Mouse (Mus musculus): ENCODE results near the gene Olfr1307. TPM values are rescaled to one million over a fixed set of nuclear protein-coding genes. Genes with fewer than 3 reads are reported as not detected.

Gene Olfr1307
- total RNA-seq (2023) = 0.12 TPM

GRCm38 (mm10) chr2:111949340-111949739 is at the start of gene Olfr1307:
Gene Olfr1307, minus strand, starts transcription at chr2:111949440.

DNA sequence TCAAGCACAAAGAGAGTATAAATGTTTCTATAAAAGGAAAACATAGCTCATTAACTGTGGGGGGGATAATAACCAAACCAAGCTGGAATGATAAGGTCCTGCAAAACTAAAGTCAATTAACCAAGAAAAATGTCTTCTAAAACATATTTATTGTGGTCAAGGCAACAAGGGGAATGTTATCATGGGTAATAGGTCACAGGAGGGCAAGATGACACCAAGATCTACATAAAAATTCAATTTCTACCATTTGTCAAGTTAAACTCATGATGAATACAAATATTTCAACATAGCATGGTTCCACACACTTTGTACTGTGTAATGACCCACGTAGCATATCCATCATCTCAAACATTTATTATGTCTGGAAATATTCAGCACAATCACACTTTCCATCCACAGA is 40.9 kb upstream of the Olfr1307 start, which contains the start of gene Olfr1309:
TSS of gene Olfr1309 (minus strand) at position 101 of the 400 bp plus-strand sequence.

GRCm38 (mm10) chr2:111964844-111965243 is 15.6 kb upstream of the Olfr1307 start, which contains the start of gene Olfr1308:
Gene Olfr1308, minus strand, starts transcription at chr2:111964944.

GRCm38 (mm10) chr2:111916171-111916570 is 33.1 kb downstream of the Olfr1307 start, which contains the start of gene Olfr1306:
Gene Olfr1306, minus strand, starts transcription at chr2:111916271.

Other genes starting within 250 kb of the Olfr1307 start
- gene Olfr1301, start 198.4 kb downstream of the Olfr1307 start, total RNA-seq (2023) = not detected
- not detected for gene Olfr1302, start 172.0 kb downstream of the Olfr1307 start, total RNA-seq (2023)
- gene Olfr1303, start 129.1 kb downstream of the Olfr1307 start, total RNA-seq (2023) = not detected
- not detected for gene Olfr1305, start 72.3 kb downstream of the Olfr1307 start, total RNA-seq (2023)
- not detected for gene Olfr1306, start 33.2 kb downstream of the Olfr1307 start, total RNA-seq (2023)
- gene Olfr1308, start 15.5 kb upstream of the Olfr1307 start, total RNA-seq (2023) = not detected
- not detected for gene Olfr1309, start 40.8 kb upstream of the Olfr1307 start, total RNA-seq (2023)
- gene Olfr1310, start 63.3 kb upstream of the Olfr1307 start, total RNA-seq (2023) = not detected
- gene Olfr1311, start 75.0 kb upstream of the Olfr1307 start, total RNA-seq (2023) = not detected
- not detected for gene Olfr1312, start 100.8 kb upstream of the Olfr1307 start, total RNA-seq (2023)
- gene Olfr1313, start 128.4 kb upstream of the Olfr1307 start, total RNA-seq (2023) = not detected
- gene Olfr1314, start 147.3 kb upstream of the Olfr1307 start, total RNA-seq (2023) = not detected
- gene Olfr1315-ps1, start 166.0 kb upstream of the Olfr1307 start, total RNA-seq (2023) = not detected
- gene Olfr1316, start 185.5 kb upstream of the Olfr1307 start, total RNA-seq (2023) = not detected
- not detected for gene Olfr1317, start 190.9 kb upstream of the Olfr1307 start, total RNA-seq (2023)
- not detected for gene Olfr1318, start 204.8 kb upstream of the Olfr1307 start, total RNA-seq (2023)

Measured in CD4-positive naive resting alpha-beta T cell, adult 57 days (primary cell).